Mouse (Mus musculus) spleen, adult 2 months (tissue): ENCODE results near the gene Dnajb12.

ENCODE experiments used
- CTCF ChIP-seq: fragments of 200-500 bp; IDR thresholded peaks from 2 replicates; pipeline ENCODE4 v1.5.1; 2011; ENCODE audit warnings: mild to moderate bottlenecking, inconsistent platforms; ENCODE audit not compliant: insufficient read depth, insufficient read length, insufficient replicate concordance; ENCODE audit errors: extremely low read depth
- POLR2A ChIP-seq: fragments of 200-500 bp; IDR thresholded peaks from 2 replicates; pipeline ENCODE4 v1.6.1; 2011; ENCODE audit warnings: low read depth, low read length, inconsistent platforms

DNA sequence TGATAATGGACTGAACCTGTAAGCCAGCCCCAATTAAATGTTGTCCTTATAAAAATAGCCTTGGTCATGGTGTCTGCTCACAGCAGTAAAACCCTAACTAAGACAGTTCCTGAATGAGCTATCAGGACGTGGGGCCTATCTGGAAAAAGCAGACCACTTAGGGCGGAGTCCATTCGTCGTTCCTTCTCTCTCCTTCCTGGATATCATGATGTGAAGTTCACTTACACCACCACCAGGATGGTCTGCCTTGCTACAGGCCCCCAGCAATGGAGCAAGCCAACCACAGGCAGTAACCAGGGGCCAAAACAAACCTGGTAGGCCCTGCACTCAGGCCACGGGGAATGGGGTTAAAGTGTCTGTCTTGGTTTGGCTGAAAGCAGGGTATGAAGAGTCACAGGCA is 5.7 kb upstream of the Dnajb12 start:
- TF ChIP-seq CTCF (no peak), POLR2A (no peak)
